Mouse (Mus musculus): Measurements from ENCODE around the gene Grap. TPM values are rescaled to one million over a fixed set of nuclear protein-coding genes. Genes with fewer than 3 reads are reported as not detected.

Gene Grap
- total and polyA plus RNA-seq, 3 experiments: 4.3 to 10.0 (median 7.2) TPM

GRCm38 (mm10) chr11:61660806-61661392 is 7.8 kb downstream of the Grap start:
- ATAC-seq (ENCODE audit: extremely low read depth, insufficient number of reproducible peaks, low FRiP score, poor library complexity, severe bottlenecking) (no peak), DNase-seq (ENCODE audit: low spot score) (no peak)
- Histone ChIP-seq H3K36me3 (replicated peaks) (peaks cover 41% of the 10 kb centered on the region), H3K4me1 (ENCODE audit: insufficient read depth, low read depth, low read length) (peaks cover 3% of the 10 kb centered on the region; the same call in 1 of the 2 replicates), H3K9me3 (replicated peaks) (no peaks in the 10 kb centered on the region), H3K4me3 (ENCODE audit: low read depth, low read length) (no peak overlapping the region), H3K27me3 (ENCODE audit: insufficient read depth, low read length) (peaks cover 11% of the 10 kb centered on the region)
- TF ChIP-seq TAL1 (conservative IDR thresholded peaks at IDR 0.05; ENCODE audit: low read depth, low read length): no peak
- no peak for TF ChIP-seq POLR2AphosphoS5 (IDR thresholded peaks at IDR 0.05; ENCODE audit: insufficient replicate concordance, low read depth, low read length)
- TF ChIP-seq GATA2 (IDR thresholded peaks at IDR 0.05; ENCODE audit: borderline replicate concordance, low read depth, low read length): no peak
- TF ChIP-seq GATA1 (IDR thresholded peaks at IDR 0.05; ENCODE audit: borderline replicate concordance, low read length): no peak
- TF ChIP-seq CTCF (IDR thresholded peaks at IDR 0.05; ENCODE audit: low read depth, low read length): no peak

- ATAC-seq (ENCODE audit: extremely low read depth, insufficient number of reproducible peaks, low FRiP score, poor library complexity, severe bottlenecking): no peak
These were observed 9.1 kb downstream of the Grap start for GRCm38 (mm10) chr11:61662189-61662588.

GRCm38 (mm10) chr11:61665401-61665800 is 12.3 kb downstream of the Grap start:
- Histone ChIP-seq H3K36me3 (replicated peaks) (peaks cover 38% of the 10 kb centered on the region), H3K4me3 (ENCODE audit: low read depth, low read length) (no peak overlapping the region), H3K4me1 (ENCODE audit: insufficient read depth, low read depth, low read length) (peaks cover 7% of the 10 kb centered on the region; the same call in 1 of the 2 replicates), H3K27me3 (ENCODE audit: insufficient read depth, low read length) (peaks cover 8% of the 10 kb centered on the region), H3K9me3 (replicated peaks) (no peaks in the 10 kb centered on the region)
- DNase-seq (ENCODE audit: low spot score) (no peak), ATAC-seq (ENCODE audit: extremely low read depth, insufficient number of reproducible peaks, low FRiP score, poor library complexity, severe bottlenecking) (no peak)
- TF ChIP-seq TAL1 (conservative IDR thresholded peaks at IDR 0.05; ENCODE audit: low read depth, low read length): no peak
- TF ChIP-seq GATA2 (IDR thresholded peaks at IDR 0.05; ENCODE audit: borderline replicate concordance, low read depth, low read length): no peak
- no peak for TF ChIP-seq GATA1 (IDR thresholded peaks at IDR 0.05; ENCODE audit: borderline replicate concordance, low read length)
- no peak for TF ChIP-seq CTCF (IDR thresholded peaks at IDR 0.05; ENCODE audit: low read depth, low read length)
- no peak for TF ChIP-seq POLR2AphosphoS5 (IDR thresholded peaks at IDR 0.05; ENCODE audit: insufficient replicate concordance, low read depth, low read length)

More at GRCm38 (mm10) chr11:61662189-61662588, 9.1 kb downstream of the Grap start:
- no peak for DNase-seq (ENCODE audit: low spot score)
- Histone ChIP-seq H3K27me3 (ENCODE audit: insufficient read depth, low read length) (peaks cover 11% of the 10 kb centered on the region), H3K36me3 (replicated peaks) (peaks cover 41% of the 10 kb centered on the region), H3K9me3 (replicated peaks) (no peaks in the 10 kb centered on the region), H3K4me3 (ENCODE audit: low read depth, low read length) (no peak overlapping the region), H3K4me1 (ENCODE audit: insufficient read depth, low read depth, low read length) (no peaks in the 10 kb centered on the region)
- TF ChIP-seq GATA2 (IDR thresholded peaks at IDR 0.05; ENCODE audit: borderline replicate concordance, low read depth, low read length): no peak
- TF ChIP-seq CTCF (IDR thresholded peaks at IDR 0.05; ENCODE audit: low read depth, low read length): no peak
- TF ChIP-seq GATA1 (IDR thresholded peaks at IDR 0.05; ENCODE audit: borderline replicate concordance, low read length): no peak
- no peak for TF ChIP-seq TAL1 (conservative IDR thresholded peaks at IDR 0.05; ENCODE audit: low read depth, low read length)
- no peak for TF ChIP-seq POLR2AphosphoS5 (IDR thresholded peaks at IDR 0.05; ENCODE audit: insufficient replicate concordance, low read depth, low read length)

GRCm38 (mm10) chr11:61665991-61666799 is 13.1 kb downstream of the Grap start:
- DNase-seq (ENCODE audit: low spot score): no peak
- ATAC-seq (ENCODE audit: extremely low read depth, insufficient number of reproducible peaks, low FRiP score, poor library complexity, severe bottlenecking): no peak
- TF ChIP-seq GATA1 (IDR thresholded peaks at IDR 0.05; ENCODE audit: borderline replicate concordance, low read length): no peak
- TF ChIP-seq CTCF (IDR thresholded peaks at IDR 0.05; ENCODE audit: low read depth, low read length): peak; percentile 23; the same call in 1 of the 2 replicates
- TF ChIP-seq TAL1 (conservative IDR thresholded peaks at IDR 0.05; ENCODE audit: low read depth, low read length): no peak
- TF ChIP-seq POLR2AphosphoS5 (IDR thresholded peaks at IDR 0.05; ENCODE audit: insufficient replicate concordance, low read depth, low read length): no peak
- H3K36me3 ChIP-seq (replicated peaks): peaks cover 36% of the 10 kb centered on the region
- H3K4me1 ChIP-seq (ENCODE audit: insufficient read depth, low read depth, low read length): peaks cover 9% of the 10 kb centered on the region; the same call in 1 of the 2 replicates
- no peak overlapping the region for H3K4me3 ChIP-seq (ENCODE audit: low read depth, low read length)
- peaks cover 4% of the 10 kb centered on the region; the same call in 1 of the 2 replicates for H3K27me3 ChIP-seq (ENCODE audit: insufficient read depth, low read length)
- no peaks in the 10 kb centered on the region for H3K9me3 ChIP-seq (replicated peaks)

DNA sequence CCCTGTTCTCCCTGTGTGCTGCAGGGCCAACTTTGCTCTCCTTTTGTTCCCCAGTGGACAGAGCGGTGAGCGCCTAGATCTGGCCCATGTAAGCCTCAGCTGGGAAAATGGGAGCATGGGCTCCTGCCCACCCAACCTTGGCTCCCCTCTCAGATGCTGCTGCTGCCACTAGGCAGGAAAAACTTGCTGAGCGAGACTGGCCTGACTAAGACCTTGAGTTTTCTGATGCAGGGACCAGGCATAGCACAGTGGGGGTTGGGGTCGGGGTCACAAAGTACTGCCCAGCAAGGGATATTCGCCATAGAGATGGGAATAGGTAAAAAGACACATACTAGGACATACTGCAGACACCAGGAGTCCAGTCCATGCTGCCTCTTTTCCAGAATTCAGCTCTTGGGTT is 14.2 kb downstream of the Grap start:
- TF ChIP-seq TAL1 (conservative IDR thresholded peaks at IDR 0.05; ENCODE audit: low read depth, low read length) (no peak), GATA2 (IDR thresholded peaks at IDR 0.05; ENCODE audit: borderline replicate concordance, low read depth, low read length) (no peak), GATA1 (IDR thresholded peaks at IDR 0.05; ENCODE audit: borderline replicate concordance, low read length) (no peak), POLR2AphosphoS5 (IDR thresholded peaks at IDR 0.05; ENCODE audit: insufficient replicate concordance, low read depth, low read length) (no peak), CTCF (IDR thresholded peaks at IDR 0.05; ENCODE audit: low read depth, low read length) (no peak)
- DNase-seq (ENCODE audit: low spot score) (no peak), ATAC-seq (ENCODE audit: extremely low read depth, insufficient number of reproducible peaks, low FRiP score, poor library complexity, severe bottlenecking) (no peak)

DNA sequence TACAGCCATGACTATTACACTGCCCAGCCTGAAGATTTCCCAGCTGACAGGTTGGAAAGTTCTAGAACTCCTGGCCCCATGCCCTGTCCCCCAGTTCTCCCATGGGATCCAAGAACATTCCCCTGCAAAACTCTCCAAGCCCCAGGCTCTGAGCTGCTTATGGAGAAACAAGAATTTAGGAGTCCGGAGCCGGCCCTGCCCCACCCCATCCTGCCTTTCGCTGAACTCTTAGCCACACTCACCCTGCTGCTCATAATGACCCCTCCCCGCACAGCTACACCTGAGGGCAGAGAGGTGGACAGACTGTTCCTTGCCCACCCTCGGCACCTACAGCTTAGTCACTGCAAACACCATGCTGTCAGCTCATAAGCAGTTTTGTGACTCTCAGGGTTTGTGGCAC is 14.7 kb downstream of the Grap start:
- DNase-seq (ENCODE audit: low spot score): no peak

More for the DNA sequence above, 14.2 kb downstream of the Grap start:
- Histone ChIP-seq H3K36me3 (replicated peaks) (peaks cover 36% of the 10 kb centered on the region), H3K9me3 (replicated peaks) (no peaks in the 10 kb centered on the region), H3K27me3 (ENCODE audit: insufficient read depth, low read length) (peaks cover 2% of the 10 kb centered on the region; the same call in 1 of the 2 replicates), H3K4me3 (ENCODE audit: low read depth, low read length) (no peak overlapping the region), H3K4me1 (ENCODE audit: insufficient read depth, low read depth, low read length) (peaks cover 9% of the 10 kb centered on the region; the same call in 1 of the 2 replicates)

More for the DNA sequence above, 14.7 kb downstream of the Grap start:
- no peaks in the 10 kb centered on the region for H3K9me3 ChIP-seq (replicated peaks)
- H3K36me3 ChIP-seq (replicated peaks): peaks cover 35% of the 10 kb centered on the region
- no peak overlapping the region for H3K4me3 ChIP-seq (ENCODE audit: low read depth, low read length)
- peaks cover 2% of the 10 kb centered on the region; the same call in 1 of the 2 replicates for H3K27me3 ChIP-seq (ENCODE audit: insufficient read depth, low read length)
- ATAC-seq (ENCODE audit: extremely low read depth, insufficient number of reproducible peaks, low FRiP score, poor library complexity, severe bottlenecking): no peak
- TF ChIP-seq GATA1 (IDR thresholded peaks at IDR 0.05; ENCODE audit: borderline replicate concordance, low read length) (no peak), POLR2AphosphoS5 (IDR thresholded peaks at IDR 0.05; ENCODE audit: insufficient replicate concordance, low read depth, low read length) (no peak), GATA2 (IDR thresholded peaks at IDR 0.05; ENCODE audit: borderline replicate concordance, low read depth, low read length) (no peak), CTCF (IDR thresholded peaks at IDR 0.05; ENCODE audit: low read depth, low read length) (no peak), TAL1 (conservative IDR thresholded peaks at IDR 0.05; ENCODE audit: low read depth, low read length) (no peak)
- peaks cover 9% of the 10 kb centered on the region; the same call in 1 of the 2 replicates for H3K4me1 ChIP-seq (ENCODE audit: insufficient read depth, low read depth, low read length)
